Mouse (Mus musculus) layer of hippocampus, postnatal 14 days (tissue): Measurements from ENCODE around the gene Mab21l3. TPM values are rescaled to one million over a fixed set of nuclear protein-coding genes. Genes with fewer than 3 reads are reported as not detected.

Source experiments
- total RNA-seq, 2 experiments: library from RNA; stranded (reverse); gene quantifications; 2 replicates each; pipeline ENCODE4 v1.2.3; 2021

Gene Mab21l3
- total RNA-seq, 2 experiments from 2014 or later: 0.18 TPM; not detected in 1

Other genes with a start within 250 kb of the Mab21l3 start
- 100 to 1,000 TPM; 455 to 471 TPM for gene Atp1a1, start 244.3 kb downstream of the Mab21l3 start, total RNA-seq
- 10 to 100 TPM; 10.6 to 12.3 TPM for gene Slc22a15, start 75.5 kb upstream of the Mab21l3 start, total RNA-seq
- gene Nhlh2, start 161.1 kb upstream of the Mab21l3 start, total RNA-seq: 1 to 10 TPM; 3.2 to 4.0 TPM
- gene Casq2, start 237.5 kb upstream of the Mab21l3 start, total RNA-seq: 1 to 10 TPM; 1.2 to 1.3 TPM